Mouse (Mus musculus) intestine, postnatal 0 days (tissue): Measurements from ENCODE around the gene Hist1h2bm. TPM values are rescaled to one million over a fixed set of nuclear protein-coding genes. Genes with fewer than 3 reads are reported as not detected.
"Not testable (repeated sequence)": the region's sequence is repeated elsewhere in the genome, so short reads cannot be mapped to it uniquely, and the experiment has no call there.

Experiments
- ATAC-seq: fragments of 200-750 bp; cut with Nextera tagmentation; 2 replicates; pipeline ENCODE4 v1.8.0; 2017; ENCODE audit warnings: mild to moderate bottlenecking, moderate TSS enrichment, moderate library complexity
- H3K27ac ChIP-seq: fragments of 300-500 bp; sonication (generic); 2 replicates; pipeline ENCODE4 v1.5.1; 2014; ENCODE audit warnings: mild to moderate bottlenecking, low read depth, low read length, moderate library complexity
- H3K27me3 ChIP-seq: fragments of 300-500 bp; sonication (generic); replicated peaks from 2 replicates; pipeline ENCODE4 v1.6.1; 2014; ENCODE audit warnings: low read length, mixed read lengths; ENCODE audit not compliant: control insufficient read depth, insufficient read depth
- H3K36me3 ChIP-seq: fragments of 300-500 bp; sonication (generic); 2 replicates; pipeline ENCODE4 v1.6.1; 2014; ENCODE audit warnings: mild to moderate bottlenecking, moderate library complexity; ENCODE audit not compliant: control insufficient read depth, insufficient read depth
- H3K4me1 ChIP-seq: fragments of 300-500 bp; sonication (generic); replicated peaks from 2 replicates; pipeline ENCODE4 v1.6.1; 2014; ENCODE audit warnings: antibody characterized with exemption, low read length, mixed read lengths; ENCODE audit not compliant: control insufficient read depth, insufficient read depth
- H3K4me2 ChIP-seq: fragments of 300-500 bp; sonication (generic); replicated peaks from 2 replicates; pipeline ENCODE4 v1.6.1; 2014; ENCODE audit warnings: low read depth, mild to moderate bottlenecking, moderate library complexity
- H3K4me3 ChIP-seq: fragments of 300-500 bp; sonication (generic); 2 replicates; pipeline ENCODE4 v1.5.1; 2014; ENCODE audit warnings: low read depth, low read length
- H3K9ac ChIP-seq: fragments of 300-500 bp; sonication (generic); 2 replicates; pipeline ENCODE4 v1.6.1; 2014; ENCODE audit warnings: mild to moderate bottlenecking, low read depth, low read length
- H3K9me3 ChIP-seq: fragments of 300-500 bp; sonication (generic); 2 replicates; pipeline ENCODE4 v1.6.1; 2016; ENCODE audit warnings: mixed run types; ENCODE audit not compliant: control insufficient read depth
- CTCF ChIP-seq: sonication (generic); IDR thresholded peaks from 2 replicates; pipeline ENCODE4 v1.5.1; 2016; ENCODE audit warnings: low read depth, mild to moderate bottlenecking, control low read depth, antibody characterized with exemption, moderate library complexity
- WGBS: fragments of 180-500 bp; shearing (Covaris S2); extraction: QIAGEN DNeasy Blood & Tissue Kit; methylation state at CpG from one replicate; pipeline ENCODE4 v1.1.7; 2014; 5-methylcytosine and 5-hydroxymethylcytosine counted together
- polyA plus RNA-seq: library from polyadenylated mRNA; unstranded; fragments of >200 nt; fragmentation: Nextera tagmentation; extraction: Ambion mirVana; gene quantifications from 2 replicates; pipeline ENCODE4 v1.2.1, GENCODE M21; 2015

The Hist1h2bm gene
- polyA plus RNA-seq, 1 experiment from 2014 or later, result 0.76 TPM

- no peak overlapping the region for H3K27ac ChIP-seq
- no peaks in the 10 kb centered on the region for H3K9me3 ChIP-seq
- peaks cover 7% of the 10 kb centered on the region for H3K4me1 ChIP-seq
- ATAC-seq, result no peak
- TF ChIP-seq CTCF, result no peak
- WGBS, result 30% methylated on average over 4 of the region's 4 CpGs
- H3K4me3 ChIP-seq, result peak overlapping the region; percentile 85; the same call in 1 of the 2 replicates
- H3K36me3 ChIP-seq, result no peaks in the 10 kb centered on the region
- H3K9ac ChIP-seq, result no peak overlapping the region
- no peaks in the 10 kb centered on the region for H3K27me3 ChIP-seq
- H3K4me2 ChIP-seq, result peak overlapping the region; percentile 75
These were observed 10.1 kb upstream of the Hist1h2bm start for GRCm38 (mm10) chr13:21711698-21712097.

GRCm38 (mm10) chr13:21714725-21715124 lies 7.1 kb upstream of the Hist1h2bm start:
- ATAC-seq, result no peak
- peak overlapping the region; percentile 41 for H3K4me3 ChIP-seq
- no peaks in the 10 kb centered on the region for H3K9me3 ChIP-seq
- no peaks in the 10 kb centered on the region for H3K27me3 ChIP-seq
- H3K36me3 ChIP-seq, result no peaks in the 10 kb centered on the region
- H3K4me1 ChIP-seq, result peaks cover 11% of the 10 kb centered on the region
- H3K9ac ChIP-seq, result no peak overlapping the region
- WGBS, result 2% methylated on average over 7 of the region's 7 CpGs
- no peak overlapping the region for H3K27ac ChIP-seq
- peak overlapping the region; percentile 77 for H3K4me2 ChIP-seq
- peak; percentile 93 for TF ChIP-seq CTCF

- Histone ChIP-seq H3K4me1 (peaks cover 11% of the 10 kb centered on the region), H3K4me3 (peak overlapping the region; percentile 41), H3K27me3 (no peaks in the 10 kb centered on the region), H3K9me3 (no peaks in the 10 kb centered on the region), H3K9ac (0 out of 2 replicates have a peak overlapping the region, but pooled peaks have one; percentile 31), H3K27ac (peak overlapping the region; percentile 46; the same call in 1 of the 2 replicates), H3K36me3 (no peaks in the 10 kb centered on the region), H3K4me2 (peak overlapping the region; percentile 77)
- no peak for TF ChIP-seq CTCF
- WGBS, result under 1% methylated on average over 21 of the region's 22 CpGs
- no peak for ATAC-seq
These were observed 6.5 kb upstream of the Hist1h2bm start for GRCm38 (mm10) chr13:21715131-21715863.

- H3K9me3 ChIP-seq, H3K27me3 ChIP-seq, H3K36me3 ChIP-seq: not testable (repeated sequence)
- peak; percentile 89 for ATAC-seq
- peaks cover 11% of the 10 kb centered on the region for H3K4me1 ChIP-seq
- peak within 1 kb of the TSS; percentile 41 for H3K4me3 ChIP-seq
- peak within 1 kb of the TSS; percentile 77 for H3K4me2 ChIP-seq
- WGBS, result under 1% methylated on average over 27 of the region's 50 CpGs
- peak within 1 kb of the TSS; percentile 49 for H3K9ac ChIP-seq
- peak within 1 kb of the TSS; percentile 80 for H3K27ac ChIP-seq
These were observed 5.8 kb upstream of the Hist1h2bm start, which contains the start of the genes Hist1h2bl and Hist1h2ai for GRCm38 (mm10) chr13:21715864-21716539. Gene Hist1h2bl (minus strand): TSS chr13:21716143. Gene Hist1h2ai (plus strand): TSS chr13:21716422.

GRCm38 (mm10) chr13:21716540-21717391 lies 5.1 kb upstream of the Hist1h2bm start:
- WGBS, result under 1% methylated on average over 9 of the region's 38 CpGs
- peak; percentile 42 for ATAC-seq

GRCm38 (mm10) chr13:21717397-21718357 lies 4.2 kb upstream of the Hist1h2bm start, which contains the start of gene Hist1h3h:
Gene Hist1h3h (plus strand): TSS chr13:21717659.
- H3K4me2 ChIP-seq, result peak within 1 kb of the TSS; percentile 77
- WGBS, result 2% methylated on average over 24 of the region's 56 CpGs
- not testable (repeated sequence) for H3K27me3 ChIP-seq, H3K36me3 ChIP-seq, H3K9me3 ChIP-seq
- peak within 1 kb of the TSS; percentile 49 for H3K9ac ChIP-seq
- H3K4me1 ChIP-seq, result peaks cover 11% of the 10 kb centered on the region
- ATAC-seq, result peak; percentile 31
- H3K4me3 ChIP-seq, result peak within 1 kb of the TSS; percentile 41
- peak within 1 kb of the TSS; percentile 80 for H3K27ac ChIP-seq

More at GRCm38 (mm10) chr13:21716540-21717391, 5.1 kb upstream of the Hist1h2bm start:
- H3K9me3 ChIP-seq, H3K36me3 ChIP-seq, H3K27me3 ChIP-seq: not testable (repeated sequence)
- H3K9ac ChIP-seq, result peak overlapping the region; percentile 49
- peaks cover 11% of the 10 kb centered on the region for H3K4me1 ChIP-seq
- peak overlapping the region; percentile 41 for H3K4me3 ChIP-seq
- H3K27ac ChIP-seq, result peak overlapping the region; percentile 80
- H3K4me2 ChIP-seq, result peak overlapping the region; percentile 77
